Mouse (Mus musculus): ENCODE measurements at regions not wholly inside any gene's neighbourhood (a gene's known extent, or its start where the extent isn't known, plus 50 kb on each side); places are given as distances from the start of the nearest gene placed in this dataset.

DNA sequence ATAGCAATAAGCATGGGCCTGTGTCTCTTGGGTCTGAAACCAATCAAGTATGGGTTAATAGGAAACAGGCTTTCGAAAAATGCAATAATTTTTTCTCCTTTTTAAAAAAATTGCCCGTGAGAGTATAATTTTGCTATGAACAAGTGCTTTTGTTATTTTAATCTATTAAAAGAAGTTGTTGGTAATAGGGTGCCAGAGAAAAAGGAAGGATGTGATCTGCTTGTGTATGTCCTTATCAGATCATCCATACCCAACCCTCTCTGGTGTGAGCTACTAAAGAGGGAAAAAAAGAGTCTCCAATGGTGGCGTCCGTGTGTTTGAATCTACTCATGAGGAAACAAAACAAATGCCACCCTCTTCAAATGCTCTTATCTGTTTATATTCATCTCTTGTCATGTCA is 484.9 kb downstream of the Car8 start:
- H3K4me1 ChIP-seq (ENCODE audit: control insufficient read depth, low read depth, low read length) = no peaks in the 10 kb centered on the region
- no peaks in the 10 kb centered on the region for H3K36me3 ChIP-seq (ENCODE audit: control insufficient read depth, insufficient read depth)
- H3K27me3 ChIP-seq (ENCODE audit: control insufficient read depth, insufficient read depth, low read depth, low read length) = no peaks in the 10 kb centered on the region
- no peak overlapping the region for H3K4me3 ChIP-seq (ENCODE audit: low read depth, low read length)
- H3K9me3 ChIP-seq (replicated peaks; ENCODE audit: control insufficient read depth, low read length) = no peaks in the 10 kb centered on the region
- no peak overlapping the region for H3K27ac ChIP-seq (ENCODE audit: low read length)
- no peak overlapping the region for H3K4me2 ChIP-seq (ENCODE audit: low read depth, low read length)
- no peak overlapping the region for H3K9ac ChIP-seq (ENCODE audit: low read depth, low read length)
- ATAC-seq (ENCODE audit: low read depth) = no peak
- WGBS (ENCODE audit: insufficient replicate concordance) = 39% methylated on average over 4 of the region's 4 CpGs

DNA sequence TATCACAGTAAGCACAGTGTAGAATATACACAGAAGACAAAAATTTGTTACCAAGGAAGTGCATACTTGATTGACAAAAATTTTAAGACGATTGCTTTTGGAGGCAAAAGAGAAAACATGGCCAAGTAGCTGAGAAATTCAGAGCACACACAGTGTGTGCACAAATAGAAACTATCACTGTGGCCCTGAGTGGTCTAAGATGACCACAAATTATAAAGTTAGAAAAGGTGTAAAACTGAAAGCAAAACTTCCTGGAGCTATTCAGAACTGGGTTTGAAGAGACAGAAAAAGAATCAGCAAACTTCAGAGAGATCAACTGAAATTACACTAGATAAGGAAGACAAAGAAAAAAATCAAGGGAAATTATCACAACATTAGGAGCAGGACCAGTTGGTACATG is 487.6 kb downstream of the Car8 start:
- H3K4me1 ChIP-seq (ENCODE audit: control insufficient read depth, low read depth, low read length) = no peaks in the 10 kb centered on the region
- H3K4me2 ChIP-seq (ENCODE audit: low read depth, low read length) = no peak overlapping the region
- WGBS (ENCODE audit: insufficient replicate concordance) = 45% methylated on average over 1 of the region's 1 CpGs
- H3K4me3 ChIP-seq (ENCODE audit: low read depth, low read length) = no peak overlapping the region
- no peaks in the 10 kb centered on the region for H3K36me3 ChIP-seq (ENCODE audit: control insufficient read depth, insufficient read depth)
- H3K9me3 ChIP-seq (replicated peaks; ENCODE audit: control insufficient read depth, low read length) = no peaks in the 10 kb centered on the region
- no peak for ATAC-seq (ENCODE audit: low read depth)
- H3K27me3 ChIP-seq (ENCODE audit: control insufficient read depth, insufficient read depth, low read depth, low read length) = no peaks in the 10 kb centered on the region
- no peak overlapping the region for H3K27ac ChIP-seq (ENCODE audit: low read length)
- H3K9ac ChIP-seq (ENCODE audit: low read depth, low read length) = no peak overlapping the region

DNA sequence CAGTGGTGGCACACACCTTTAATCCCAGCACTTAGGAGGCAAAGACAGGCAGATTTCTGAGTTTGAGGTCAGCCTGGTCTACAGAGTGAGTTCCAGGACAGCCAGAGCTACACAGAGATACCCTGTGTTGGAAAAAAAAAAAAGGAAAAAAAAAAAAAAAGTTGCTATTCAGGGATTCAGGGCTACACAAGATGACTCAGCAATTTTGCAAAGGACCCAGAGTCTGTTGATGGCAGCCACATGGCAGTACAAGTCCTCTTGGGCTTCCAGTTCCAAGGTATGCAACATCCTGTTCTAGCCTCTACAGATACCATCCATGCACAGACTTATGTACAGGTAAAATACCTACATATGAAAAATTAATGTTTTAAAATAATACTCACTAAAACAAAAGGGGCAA is 515.9 kb downstream of the Car8 start:
- Histone ChIP-seq H3K4me2 (ENCODE audit: low read depth, low read length) (no peak overlapping the region), H3K4me1 (ENCODE audit: control insufficient read depth, low read depth, low read length) (no peaks in the 10 kb centered on the region), H3K4me3 (ENCODE audit: low read depth, low read length) (no peak overlapping the region), H3K36me3 (ENCODE audit: control insufficient read depth, insufficient read depth) (no peaks in the 10 kb centered on the region), H3K9me3 (replicated peaks; ENCODE audit: control insufficient read depth, low read length) (no peaks in the 10 kb centered on the region), H3K27ac (ENCODE audit: low read length) (no peak overlapping the region), H3K27me3 (ENCODE audit: control insufficient read depth, insufficient read depth, low read depth, low read length) (no peaks in the 10 kb centered on the region), H3K9ac (ENCODE audit: low read depth, low read length) (no peak overlapping the region)
- ATAC-seq (ENCODE audit: low read depth) = no peak

DNA sequence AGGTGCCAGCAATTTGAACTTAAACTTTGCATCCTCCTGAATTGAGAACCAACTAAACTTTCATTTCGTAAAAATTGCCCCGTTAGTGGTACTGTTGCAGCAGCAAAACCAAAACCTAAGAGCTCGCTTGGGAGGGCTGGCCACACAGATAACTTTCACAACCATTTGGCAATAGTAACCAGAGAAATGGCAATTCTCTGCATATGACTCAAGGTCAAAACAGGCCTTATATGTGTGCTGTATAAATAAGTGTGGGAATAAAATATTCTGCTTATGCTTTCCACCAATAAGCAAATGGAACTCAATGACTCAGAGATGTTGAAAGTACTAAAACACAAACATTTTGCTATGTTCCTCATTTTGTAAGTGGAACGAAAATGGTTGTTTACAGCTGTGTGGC is 550.3 kb downstream of the Car8 start:
- Histone ChIP-seq H3K9ac (ENCODE audit: low read depth, low read length) (no peak overlapping the region), H3K4me3 (ENCODE audit: low read depth, low read length) (no peak overlapping the region), H3K27me3 (ENCODE audit: control insufficient read depth, insufficient read depth, low read depth, low read length) (no peaks in the 10 kb centered on the region), H3K27ac (ENCODE audit: low read length) (no peak overlapping the region), H3K4me1 (ENCODE audit: control insufficient read depth, low read depth, low read length) (no peaks in the 10 kb centered on the region), H3K36me3 (ENCODE audit: control insufficient read depth, insufficient read depth) (no peaks in the 10 kb centered on the region), H3K4me2 (ENCODE audit: low read depth, low read length) (no peak overlapping the region), H3K9me3 (replicated peaks; ENCODE audit: control insufficient read depth, low read length) (no peaks in the 10 kb centered on the region)
- no peak for ATAC-seq (ENCODE audit: low read depth)
- 63% methylated on average over 4 of the region's 4 CpGs for WGBS (ENCODE audit: insufficient replicate concordance)

DNA sequence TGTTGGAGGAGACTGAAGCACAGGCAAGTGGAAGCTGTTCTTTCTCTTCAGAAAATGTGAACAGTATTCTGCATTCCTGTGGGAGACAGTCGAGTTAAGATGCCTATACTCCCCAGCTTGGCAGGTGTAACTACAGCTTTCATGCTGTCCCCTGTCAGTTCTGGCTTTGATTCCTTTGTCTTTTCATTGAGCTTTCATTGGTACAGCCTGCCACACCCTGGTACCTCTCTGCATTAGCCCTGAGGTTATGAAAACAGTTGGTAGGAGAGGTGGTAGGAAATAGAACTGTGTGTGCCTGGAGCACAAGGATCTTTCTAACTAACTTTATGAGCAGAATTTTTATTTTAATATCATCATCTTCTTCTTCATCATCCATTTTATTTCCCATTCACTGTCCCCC is 551.6 kb downstream of the Car8 start:
- Histone ChIP-seq H3K27me3 (ENCODE audit: control insufficient read depth, insufficient read depth, low read depth, low read length) (no peaks in the 10 kb centered on the region), H3K4me1 (ENCODE audit: control insufficient read depth, low read depth, low read length) (no peaks in the 10 kb centered on the region), H3K9me3 (replicated peaks; ENCODE audit: control insufficient read depth, low read length) (no peaks in the 10 kb centered on the region), H3K9ac (ENCODE audit: low read depth, low read length) (no peak overlapping the region), H3K4me2 (ENCODE audit: low read depth, low read length) (no peak overlapping the region), H3K36me3 (ENCODE audit: control insufficient read depth, insufficient read depth) (no peaks in the 10 kb centered on the region), H3K4me3 (ENCODE audit: low read depth, low read length) (no peak overlapping the region), H3K27ac (ENCODE audit: low read length) (no peak overlapping the region)
- ATAC-seq (ENCODE audit: low read depth) = no peak
- WGBS (ENCODE audit: insufficient replicate concordance) = 40% methylated on average over 1 of the region's 1 CpGs

DNA sequence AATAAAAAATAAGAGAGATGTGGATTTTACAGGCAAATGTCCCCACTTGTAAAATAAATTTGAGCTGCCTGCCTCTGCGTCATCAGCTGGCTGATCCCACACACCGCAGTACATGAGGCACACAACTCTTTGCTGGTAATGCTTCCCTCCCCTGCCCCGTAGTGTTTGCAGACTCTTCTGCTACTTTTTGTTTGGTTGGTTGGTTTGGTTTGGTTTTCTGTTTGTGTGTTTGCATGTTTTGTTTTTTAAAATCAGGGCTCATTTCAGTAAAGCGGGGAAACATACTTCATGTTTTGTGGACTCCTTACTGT is 568.1 kb downstream of the Car8 start:
- Histone ChIP-seq H3K4me1 (ENCODE audit: control insufficient read depth, low read depth, low read length) (no peaks in the 10 kb centered on the region), H3K9me3 (replicated peaks; ENCODE audit: control insufficient read depth, low read length) (no peaks in the 10 kb centered on the region), H3K4me3 (ENCODE audit: low read depth, low read length) (no peak overlapping the region), H3K27me3 (ENCODE audit: control insufficient read depth, insufficient read depth, low read depth, low read length) (no peaks in the 10 kb centered on the region), H3K36me3 (ENCODE audit: control insufficient read depth, insufficient read depth) (no peaks in the 10 kb centered on the region), H3K9ac (ENCODE audit: low read depth, low read length) (no peak overlapping the region), H3K27ac (ENCODE audit: low read length) (no peak overlapping the region), H3K4me2 (ENCODE audit: low read depth, low read length) (no peak overlapping the region)
- ATAC-seq (ENCODE audit: low read depth) = no peak
- 68% methylated on average over 4 of the region's 4 CpGs for WGBS (ENCODE audit: insufficient replicate concordance)

DNA sequence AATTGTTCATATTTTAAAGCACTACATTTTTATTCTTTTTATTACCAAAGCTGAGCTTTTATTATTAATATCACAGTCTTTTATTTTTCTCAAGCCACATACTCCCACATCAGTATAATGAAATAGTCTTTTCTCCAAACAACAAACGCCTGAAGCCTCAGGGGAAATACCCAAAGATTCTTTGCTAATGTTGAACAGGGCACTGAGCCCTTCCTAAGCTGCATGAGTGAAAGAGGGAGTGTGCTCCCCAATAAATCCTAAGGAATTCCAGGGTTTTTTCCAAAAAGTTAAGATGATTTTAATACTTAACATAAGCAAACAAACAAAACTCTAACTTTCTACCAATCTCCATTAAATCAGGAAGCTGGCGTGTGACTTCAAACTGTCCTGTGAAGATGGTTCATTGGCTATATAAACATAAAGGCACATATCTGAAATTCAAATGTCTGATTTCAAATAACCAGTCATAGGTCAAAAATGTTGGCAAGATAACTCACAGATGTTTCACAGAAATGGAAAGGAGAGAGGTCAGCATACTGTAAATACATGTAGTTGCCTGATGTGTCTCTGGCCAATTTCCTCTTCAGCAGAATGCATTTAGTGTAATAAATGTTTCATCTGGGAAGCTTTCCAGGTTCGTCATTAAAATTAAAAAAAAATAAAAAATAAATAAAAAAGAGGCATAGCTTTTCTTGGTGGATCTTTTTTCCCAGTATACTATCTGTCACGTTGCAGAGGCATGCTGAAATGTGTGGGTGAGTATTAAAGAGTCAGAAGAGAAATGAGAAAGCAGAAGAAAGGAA is 568.6 kb downstream of the Car8 start:
- 54% methylated on average over 4 of the region's 4 CpGs for WGBS (ENCODE audit: insufficient replicate concordance)
- Histone ChIP-seq H3K9me3 (replicated peaks; ENCODE audit: control insufficient read depth, low read length) (no peaks in the 10 kb centered on the region), H3K4me3 (ENCODE audit: low read depth, low read length) (no peak overlapping the region), H3K4me1 (ENCODE audit: control insufficient read depth, low read depth, low read length) (no peaks in the 10 kb centered on the region), H3K9ac (ENCODE audit: low read depth, low read length) (no peak overlapping the region), H3K36me3 (ENCODE audit: control insufficient read depth, insufficient read depth) (no peaks in the 10 kb centered on the region), H3K27me3 (ENCODE audit: control insufficient read depth, insufficient read depth, low read depth, low read length) (no peaks in the 10 kb centered on the region), H3K4me2 (ENCODE audit: low read depth, low read length) (no peak overlapping the region), H3K27ac (ENCODE audit: low read length) (no peak overlapping the region)
- ATAC-seq (ENCODE audit: low read depth) = no peak

DNA sequence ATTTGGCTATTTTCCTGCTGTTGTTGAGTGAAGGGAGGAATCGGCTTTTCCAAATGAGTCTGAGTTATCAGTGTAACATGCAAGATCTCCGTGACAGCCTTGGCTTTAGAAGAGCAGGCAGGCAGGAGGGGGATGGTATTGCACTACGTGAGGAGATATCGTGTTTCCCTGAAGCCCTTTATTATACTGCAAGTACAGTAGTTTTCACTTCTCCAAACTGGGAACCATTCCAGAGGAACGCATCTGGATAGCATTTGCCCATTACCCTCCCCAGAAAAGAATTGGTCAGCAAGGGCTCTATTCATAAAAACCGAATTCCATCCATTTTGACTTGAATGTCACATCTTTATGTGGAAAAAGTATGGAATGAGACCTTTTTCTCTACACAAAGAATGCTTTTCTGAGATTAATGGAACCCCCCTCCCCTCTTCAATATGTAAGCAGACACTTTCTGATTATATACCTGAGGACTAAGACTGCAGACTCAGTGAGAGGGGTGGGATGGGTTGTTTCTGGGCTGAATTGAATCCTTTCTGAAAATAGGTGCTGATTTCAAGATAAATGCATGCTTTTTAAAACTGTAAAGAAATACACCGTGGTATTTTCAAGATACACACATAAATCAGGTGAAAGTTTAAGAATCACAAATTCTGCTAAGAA is 571.8 kb downstream of the Car8 start:
- Histone ChIP-seq H3K4me1 (ENCODE audit: control insufficient read depth, low read depth, low read length) (no peaks in the 10 kb centered on the region), H3K27me3 (ENCODE audit: control insufficient read depth, insufficient read depth, low read depth, low read length) (no peaks in the 10 kb centered on the region), H3K27ac (ENCODE audit: low read length) (no peak overlapping the region), H3K36me3 (ENCODE audit: control insufficient read depth, insufficient read depth) (no peaks in the 10 kb centered on the region), H3K4me2 (ENCODE audit: low read depth, low read length) (no peak overlapping the region), H3K9me3 (replicated peaks; ENCODE audit: control insufficient read depth, low read length) (no peaks in the 10 kb centered on the region), H3K9ac (ENCODE audit: low read depth, low read length) (no peak overlapping the region), H3K4me3 (ENCODE audit: low read depth, low read length) (no peak overlapping the region)
- ATAC-seq (ENCODE audit: low read depth) = no peak
- 60% methylated on average over 7 of the region's 7 CpGs for WGBS (ENCODE audit: insufficient replicate concordance)

DNA sequence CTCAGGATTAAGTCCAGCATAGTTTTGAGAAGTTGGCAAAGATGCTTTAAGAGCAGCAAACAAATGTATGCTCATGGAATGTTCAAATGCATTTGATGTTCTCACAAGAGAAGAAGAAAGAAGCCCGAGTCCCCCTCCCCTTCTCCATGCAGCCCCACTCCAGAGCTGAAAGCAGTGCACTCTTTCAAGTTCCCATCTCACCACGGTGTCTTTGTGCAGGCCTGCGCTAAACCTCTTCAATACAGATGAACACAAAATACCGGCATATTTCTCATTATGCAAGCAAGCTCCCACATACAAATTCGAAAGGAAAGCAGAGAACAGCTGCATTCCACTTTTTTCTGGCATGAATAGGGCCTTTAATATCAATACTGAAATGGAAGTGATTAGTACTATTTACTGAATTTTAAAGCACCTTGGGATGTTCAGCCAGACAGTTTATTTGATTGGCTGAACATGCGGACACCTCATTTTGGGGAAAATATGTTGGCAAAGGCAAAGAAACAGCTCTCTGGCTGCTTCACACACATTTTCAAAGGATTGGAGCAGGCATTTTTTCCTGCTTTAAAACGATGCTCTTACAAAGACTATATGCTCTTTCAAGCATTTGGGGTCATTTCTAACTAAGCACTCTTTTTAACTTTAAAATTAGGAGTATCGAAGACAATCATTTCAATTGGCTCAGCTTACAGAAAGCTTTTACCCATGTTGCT is 595.8 kb downstream of the Car8 start:
- Histone ChIP-seq H3K4me1 (ENCODE audit: control insufficient read depth, low read depth, low read length) (no peaks in the 10 kb centered on the region), H3K4me3 (ENCODE audit: low read depth, low read length) (no peak overlapping the region), H3K9ac (ENCODE audit: low read depth, low read length) (no peak overlapping the region), H3K4me2 (ENCODE audit: low read depth, low read length) (no peak overlapping the region), H3K27me3 (ENCODE audit: control insufficient read depth, insufficient read depth, low read depth, low read length) (no peaks in the 10 kb centered on the region), H3K27ac (ENCODE audit: low read length) (no peak overlapping the region), H3K36me3 (ENCODE audit: control insufficient read depth, insufficient read depth) (no peaks in the 10 kb centered on the region), H3K9me3 (replicated peaks; ENCODE audit: control insufficient read depth, low read length) (no peaks in the 10 kb centered on the region)
- 64% methylated on average over 8 of the region's 8 CpGs for WGBS (ENCODE audit: insufficient replicate concordance)
- ATAC-seq (ENCODE audit: low read depth) = no peak

All from liver, embryonic 16.5 days (tissue).